8 mouse cellular contexts compared by ENCODE assay signal in genomic region chr11:84879772-84880464, GRCm38 (mm10). TPM values are rescaled to one million over a fixed set of nuclear protein-coding genes. Genes with fewer than 3 reads are reported as not detected.
DNase-seq lines count a peak whose midpoint lies in the region; ATAC-seq and TF ChIP-seq lines count a peak whose summit lies in the region.

Gene Myo19, plus strand, starts transcription at chr11:84880148.
Gene Pigw, minus strand, starts transcription at chr11:84880285.

- under 1% methylated on average over 76 of the region's 81 CpGs for WGBS in heart, embryonic 15.5 days
- WGBS in liver, postnatal 0 days (ENCODE audit: insufficient replicate concordance), result under 1% methylated on average over 79 of the region's 81 CpGs
- under 1% methylated on average over 81 of the region's 81 CpGs for WGBS in neural tube, embryonic 13.5 days

- ATAC-seq in heart, embryonic 15.5 days (replicated peaks; ENCODE audit: insufficient number of reproducible peaks, insufficient read depth, low FRiP score, low read depth), result peak; percentile 95
- peak; percentile 98 for ATAC-seq in liver, postnatal 0 days
- ATAC-seq in neural tube, embryonic 13.5 days (ENCODE audit: low read depth), result peak; percentile 96

- peak; percentile 11 for TF ChIP-seq RAD21 in CH12.LX (IDR thresholded peaks at IDR 0.05; ENCODE audit: low read depth, low read length)

- peaks cover 24% of the 10 kb centered on the region for H3K79me2 ChIP-seq in CH12.LX (replicated peaks; ENCODE audit: control insufficient read depth, extremely low read depth, insufficient read depth, poor library complexity, severe bottlenecking)

- peak within 1 kb of the TSS; percentile 75 for H3K4me2 ChIP-seq in CH12.LX (ENCODE audit: insufficient read depth, low read depth, poor library complexity, severe bottlenecking)
- H3K4me2 ChIP-seq in heart, embryonic 15.5 days, result peak within 1 kb of the TSS; percentile 98
- H3K4me2 ChIP-seq in liver, postnatal 0 days (ENCODE audit: low read depth, low read length), result peak within 1 kb of the TSS; percentile 100
- peak within 1 kb of the TSS; percentile 95 for H3K4me2 ChIP-seq in neural tube, embryonic 13.5 days

- peak within 1 kb of the TSS; percentile 83 to 97 (median 88) for H3K4me3 ChIP-seq in CH12.LX (replicated peaks in 1 of 3; ENCODE audit: low read depth in 2 of 3, low read length in 2 of 3, poor library complexity in 1 of 3)
- H3K4me3 ChIP-seq in heart, embryonic 15.5 days, result peak within 1 kb of the TSS; percentile 97
- peak within 1 kb of the TSS; percentile 95 for H3K4me3 ChIP-seq in liver, postnatal 0 days (ENCODE audit: low read depth, low read length)
- H3K4me3 ChIP-seq in neural tube, embryonic 13.5 days, result peak within 1 kb of the TSS; percentile 65

- in situ Hi-C loops in CH12.LX (cut with MboI; ENCODE audit: low pct_ligation_motif_present, low pct_unique_long_range_greater_than_20kb, low sequenced_read_pairs), result loop anchor here (5.0 kb wide), 1 partner anchor 37 kb away; the partner anchor contains the start of gene Znhit3

- peak in 1 of 2 experiments; percentile 40; a peak in 1 of 4 replicates for TF ChIP-seq CTCF in CH12.LX (conservative IDR thresholded peaks at IDR 0.05 in 1 of 2, IDR thresholded peaks at IDR 0.05 in 1 of 2; ENCODE audit: low read depth in 2 of 2, low read length in 2 of 2)
- peak; percentile 47 for TF ChIP-seq CTCF in liver, postnatal 0 days (IDR thresholded peaks at IDR 0.05; ENCODE audit: low read depth)

- peaks cover 21 to 56% of the 10 kb centered on the region in 2 experiments for H3K36me3 ChIP-seq in CH12.LX (replicated peaks in 1 of 2; ENCODE audit: control insufficient read depth in 1 of 2, insufficient read depth in 1 of 2, low read length in 1 of 2)
- H3K36me3 ChIP-seq in heart, embryonic 15.5 days, result peaks cover 19% of the 10 kb centered on the region
- peaks cover 7% of the 10 kb centered on the region for H3K36me3 ChIP-seq in liver, postnatal 0 days (replicated peaks; ENCODE audit: insufficient read depth, low read length)
- peaks cover 23% of the 10 kb centered on the region for H3K36me3 ChIP-seq in neural tube, embryonic 13.5 days

- no peaks in the 10 kb centered on the region for H3K27me3 ChIP-seq in CH12.LX (replicated peaks)
- H3K27me3 ChIP-seq in heart, embryonic 15.5 days, result no peaks in the 10 kb centered on the region
- H3K27me3 ChIP-seq in liver, postnatal 0 days (ENCODE audit: insufficient read depth, low read length), result no peaks in the 10 kb centered on the region
- no peaks in the 10 kb centered on the region for H3K27me3 ChIP-seq in neural tube, embryonic 13.5 days

- H3K27ac ChIP-seq in CH12.LX (ENCODE audit: insufficient read depth, low read depth), result peak within 1 kb of the TSS; percentile 66
- H3K27ac ChIP-seq in heart, embryonic 15.5 days, result peak within 1 kb of the TSS; percentile 97
- H3K27ac ChIP-seq in liver, postnatal 0 days (ENCODE audit: low read depth), result peak within 1 kb of the TSS; percentile 93
- H3K27ac ChIP-seq in neural tube, embryonic 13.5 days (replicated peaks), result peak within 1 kb of the TSS; percentile 91

- peak; percentile 96 for TF ChIP-seq POLR2A in CH12.LX (IDR thresholded peaks at IDR 0.05; ENCODE audit: low read depth, low read length)

- H3K9me3 ChIP-seq in CH12.LX (replicated peaks; ENCODE audit: low read length), result no peaks in the 10 kb centered on the region
- no peaks in the 10 kb centered on the region for H3K9me3 ChIP-seq in heart, embryonic 15.5 days (replicated peaks)
- no peaks in the 10 kb centered on the region for H3K9me3 ChIP-seq in liver, postnatal 0 days (ENCODE audit: low read length)
- H3K9me3 ChIP-seq in neural tube, embryonic 13.5 days, result no peaks in the 10 kb centered on the region

- dilution Hi-C loops in CH12.LX (cut with MboI; ENCODE audit: extremely low pct_ligation_motif_present, extremely low pct_unique_long_range_greater_than_20kb, low sequenced_read_pairs), result no loop called here

- no peak for TF ChIP-seq EP300 in CH12.LX (IDR thresholded peaks at IDR 0.05; ENCODE audit: low read length)
- no peak for TF ChIP-seq EP300 in liver, postnatal 0 days (IDR thresholded peaks at IDR 0.05; ENCODE audit: low read depth)

- DNase-seq in CH12.LX (ENCODE audit: extremely low read depth), result peak; percentile 77
- peak; percentile 76 for DNase-seq in c-Kit-negative CD71-positive TER-119-positive erythroid progenitor cells, embryonic 14.5 days (ENCODE audit: low read depth, low spot score)
- peak; percentile 47 for DNase-seq in fibroblast of lung, adult 2 months (ENCODE audit: low read depth)
- peak; percentile 83 to 93 for DNase-seq in kidney, postnatal 25 days
- peak; percentile 89 for DNase-seq in liver, postnatal 0 days
- DNase-seq in testis, postnatal 10 days (ENCODE audit: low spot score), result peak; percentile 89

- peak within 1 kb of the TSS; percentile 96 for H3K9ac ChIP-seq in CH12.LX (ENCODE audit: insufficient read depth, low read depth)
- peak within 1 kb of the TSS; percentile 85 for H3K9ac ChIP-seq in heart, embryonic 15.5 days
- peak within 1 kb of the TSS; percentile 94 for H3K9ac ChIP-seq in liver, postnatal 0 days (replicated peaks)
- H3K9ac ChIP-seq in neural tube, embryonic 13.5 days, result peak within 1 kb of the TSS; percentile 85

- H3K4me1 ChIP-seq in CH12.LX (ENCODE audit: control insufficient read depth in 1 of 2, insufficient read depth in 2 of 2), result peaks cover 5 to 42% of the 10 kb centered on the region in 2 experiments; a peak in 3 of 4 replicates
- H3K4me1 ChIP-seq in heart, embryonic 15.5 days (replicated peaks), result peaks cover 17% of the 10 kb centered on the region
- H3K4me1 ChIP-seq in liver, postnatal 0 days (ENCODE audit: insufficient read depth), result peaks cover 16% of the 10 kb centered on the region
- H3K4me1 ChIP-seq in neural tube, embryonic 13.5 days (replicated peaks), result peaks cover 21% of the 10 kb centered on the region

TF ChIP-seq in CH12.LX, 34 proteins besides CTCF, POLR2A, EP300 and RAD21:
- TF ChIP-seq MXI1 (IDR thresholded peaks at IDR 0.05; ENCODE audit: low read depth, low read length), result peak; percentile 100
- TF ChIP-seq USF1 (IDR thresholded peaks at IDR 0.05; ENCODE audit: low read depth, low read length), result peak; percentile 76
- TF ChIP-seq ELF1 (IDR thresholded peaks at IDR 0.05; ENCODE audit: low read depth, low read length), result peak; percentile 96
- peak; percentile 84 for TF ChIP-seq NELFE (IDR thresholded peaks at IDR 0.05; ENCODE audit: low read depth, low read length)
- peak; percentile 93 for TF ChIP-seq BHLHE40 (IDR thresholded peaks at IDR 0.05; ENCODE audit: low read depth, low read length)
- peak; percentile 45; the same call in 1 of the 2 replicates for TF ChIP-seq NRF1 (IDR thresholded peaks at IDR 0.05; ENCODE audit: low read depth, low read length)
- peak; percentile 81; the same call in 1 of the 2 replicates for TF ChIP-seq TCF12 (IDR thresholded peaks at IDR 0.05; ENCODE audit: low read depth, low read length)
- TF ChIP-seq MEF2A (IDR thresholded peaks at IDR 0.05; ENCODE audit: borderline replicate concordance, low read depth, low read length), result peak; percentile 59
- TF ChIP-seq ETS1 (conservative IDR thresholded peaks at IDR 0.05; ENCODE audit: low read depth, low read length), result no peak; the same call in 1 of the 2 replicates
- 0 out of 2 replicates have a peak, but pooled peaks have one; percentile 19 for TF ChIP-seq TBP (conservative IDR thresholded peaks at IDR 0.05; ENCODE audit: low read depth, low read length)
- TF ChIP-seq POLR2AphosphoS2 (IDR thresholded peaks at IDR 0.05; ENCODE audit: low read depth, low read length), result no peak; the same call in 1 of the 2 replicates
- TF ChIP-seq ZNF384 (IDR thresholded peaks at IDR 0.05; ENCODE audit: low read depth, low read length), result no peak
- TF ChIP-seq ZKSCAN1 (IDR thresholded peaks at IDR 0.05; ENCODE audit: borderline replicate concordance, low read depth, low read length), result no peak
- TF ChIP-seq KAT2A (IDR thresholded peaks at IDR 0.05; ENCODE audit: insufficient replicate concordance, low read length), result peak; percentile 66; the same call in 1 of the 2 replicates
- peak; percentile 90 for TF ChIP-seq UBTF (IDR thresholded peaks at IDR 0.05; ENCODE audit: low read depth, low read length)
- peak; percentile 96 for TF ChIP-seq SIN3A (IDR thresholded peaks at IDR 0.05; ENCODE audit: low read length)
- peak; percentile 96 for TF ChIP-seq ZMIZ1 (IDR thresholded peaks at IDR 0.05; ENCODE audit: low read depth, low read length)
- TF ChIP-seq MAX (IDR thresholded peaks at IDR 0.05; ENCODE audit: low read length), result peak; percentile 99
- peak; percentile 82 for TF ChIP-seq HCFC1 (IDR thresholded peaks at IDR 0.05; ENCODE audit: low read depth, low read length)
- TF ChIP-seq IRF4 (IDR thresholded peaks at IDR 0.05; ENCODE audit: low read depth, low read length), result peak; percentile 61
- 0 out of 2 replicates have a peak, but pooled peaks have one; percentile 67 for TF ChIP-seq MAZ (IDR thresholded peaks at IDR 0.05; ENCODE audit: low read depth, low read length)
- peak; percentile 44 for TF ChIP-seq CHD2 (IDR thresholded peaks at IDR 0.05; ENCODE audit: low read length)
- 0 out of 2 replicates have a peak, but pooled peaks have one; percentile 39 for TF ChIP-seq CHD1 (IDR thresholded peaks at IDR 0.05; ENCODE audit: low read depth, low read length)
- TF ChIP-seq ZC3H11A (IDR thresholded peaks at IDR 0.05; ENCODE audit: low read depth, low read length), result no peak
- no peak for TF ChIP-seq JUN (IDR thresholded peaks at IDR 0.05; ENCODE audit: insufficient read depth, low read depth, low read length)
- TF ChIP-seq MYC (IDR thresholded peaks at IDR 0.05; ENCODE audit: low read depth, low read length), result peak; percentile 98
- TF ChIP-seq RCOR1 (conservative IDR thresholded peaks at IDR 0.05; ENCODE audit: low read depth, low read length), result 0 out of 2 replicates have a peak, but pooled peaks have one; percentile 64

RNA-seq across cellular contexts. Expression of gene Myo19, which starts in this region (rescaled TPM):
- total RNA-seq in CH12.LX (2012; rRNA removed) (9.1 and 13.0 TPM in 2 replicates), CH12.LX (2014; rRNA removed) (8.0 TPM in 2 replicates)
- polyA plus RNA-seq in CH12.LX (2012; ENCODE audit: insufficient read length, low read depth), result 23.1 and 27.1 TPM in 2 replicates
- polyA plus RNA-seq in heart, embryonic 15.5 days (2015; fragmentation: Nextera tagmentation; extraction: Ambion mirVana), result 5.4 and 6.7 TPM in 2 replicates
- 1.7 and 1.8 TPM in 2 replicates for polyA plus RNA-seq in liver, postnatal 0 days (2015; fragmentation: Nextera tagmentation; extraction: Ambion mirVana)
- polyA plus RNA-seq in neural tube, embryonic 13.5 days (2015; fragmentation: Nextera tagmentation; extraction: Ambion mirVana), result 5.9 and 6.1 TPM in 2 replicates

RNA-seq across cellular contexts. Expression of gene Pigw, which starts in this region (rescaled TPM):
- total RNA-seq in CH12.LX (2012; rRNA removed) (5.7 and 6.0 TPM in 2 replicates), CH12.LX (2014; rRNA removed) (5.5 and 6.5 TPM in 2 replicates)
- 7.8 and 9.2 TPM in 2 replicates for polyA plus RNA-seq in CH12.LX (2012; ENCODE audit: insufficient read length, low read depth)
- 2.4 and 2.5 TPM in 2 replicates for polyA plus RNA-seq in heart, embryonic 15.5 days (2015; fragmentation: Nextera tagmentation; extraction: Ambion mirVana)
- polyA plus RNA-seq in liver, postnatal 0 days (2015; fragmentation: Nextera tagmentation; extraction: Ambion mirVana), result 1.3 and 1.4 TPM in 2 replicates
- 2.5 and 2.6 TPM in 2 replicates for polyA plus RNA-seq in neural tube, embryonic 13.5 days (2015; fragmentation: Nextera tagmentation; extraction: Ambion mirVana)

Comparison
In these comparisons a context has a peak if more than half of its experiments do, and no peak if none do; other contexts are left out.
1. Peak in every context shown above with its lines: DNase-seq, ATAC-seq, H3K4me3 ChIP-seq and H3K27ac ChIP-seq.